Mouse (Mus musculus) gastrocnemius, postnatal 14 days (tissue): ENCODE data around the gene Zfp609. TPM values are rescaled to one million over a fixed set of nuclear protein-coding genes. Genes with fewer than 3 reads are reported as not detected.

ENCODE experiments used
- DNase-seq: peaks from one replicate; pipeline ENCODE4 v3.0.0; 2021; ENCODE audit warnings: mixed read lengths
- intact Hi-C: fragments of 180-260 bp; cut with DNase I; formaldehyde crosslinking; loops from one replicate; pipeline ENCODE4 v1.15.1; 2025; ENCODE audit warnings: low total_unique reads
- long read RNA-seq, 2 experiments: library from polyadenylated mRNA; stranded (forward); transcript quantifications; one replicate each; pipeline ENCODE4 v2.0.0; 2021
- total RNA-seq, 2 experiments: library from RNA; stranded (reverse); gene quantifications; 2 replicates each; pipeline ENCODE4 v1.2.3; 2021

Gene Zfp609
- total RNA-seq: 10 to 100 TPM; 15.8 to 18.8 TPM
- long read RNA-seq, experiment 1, partial matches to known transcripts: 0 of 1 reads
- long read RNA-seq, experiment 1, other reads (novel, unspliced or antisense): 1 of 1 reads
- long read RNA-seq, experiment 2, partial matches to known transcripts: 1 of 2 reads
- long read RNA-seq, experiment 2, other reads (novel, unspliced or antisense): 1 of 2 reads

GRCm38 (mm10) chr9:65827344-65828015, at the start of gene Zfp609:
Gene Zfp609, minus strand, starts transcription at chr9:65827564.
- peak; percentile 92 for DNase-seq
- intact Hi-C loops: no loop called here

GRCm38 (mm10) chr9:65859656-65860055, 32.3 kb upstream of the Zfp609 start:
- intact Hi-C loops: no loop called here
- no peak for DNase-seq

GRCm38 (mm10) chr9:65850203-65850602, 22.8 kb upstream of the Zfp609 start:
- DNase-seq: no peak
- intact Hi-C loops: loop anchor here (5.0 kb wide), 1 partner anchor 243 kb away; no protein-coding TSS in a partner anchor

- intact Hi-C loops: no loop called here
- DNase-seq: peak; percentile 27
These were observed 20.8 kb upstream of the Zfp609 start for GRCm38 (mm10) chr9:65848154-65848553.

- intact Hi-C loops: no loop called here
- no peak for DNase-seq
These were observed 17.2 kb upstream of the Zfp609 start for GRCm38 (mm10) chr9:65844421-65845165.

- intact Hi-C loops: loop anchor here (10.0 kb wide), 1 partner anchor 145 kb away; no protein-coding TSS in a partner anchor
These were observed 12.5 kb upstream of the Zfp609 start for GRCm38 (mm10) chr9:65839841-65840240.

GRCm38 (mm10) chr9:65836916-65837315, 9.6 kb upstream of the Zfp609 start:
- DNase-seq: no peak
- intact Hi-C loops: loop anchor here (10.0 kb wide), 1 partner anchor 142 kb away; no protein-coding TSS in a partner anchor

More at GRCm38 (mm10) chr9:65839841-65840240, 12.5 kb upstream of the Zfp609 start:
- DNase-seq: no peak

GRCm38 (mm10) chr9:65834628-65835354, 7.4 kb upstream of the Zfp609 start:
- intact Hi-C loops: loop anchor here (10.0 kb wide), 1 partner anchor 140 kb away; no protein-coding TSS in a partner anchor
- no peak for DNase-seq

- DNase-seq: no peak
- intact Hi-C loops: loop anchor here (10.0 kb wide), 1 partner anchor 139 kb away; no protein-coding TSS in a partner anchor
These were observed 6.3 kb upstream of the Zfp609 start for GRCm38 (mm10) chr9:65833640-65834039.

GRCm38 (mm10) chr9:65833230-65833629, 5.9 kb upstream of the Zfp609 start:
- intact Hi-C loops: loop anchor here (10.0 kb wide), 1 partner anchor 138 kb away; no protein-coding TSS in a partner anchor
- DNase-seq: no peak

- intact Hi-C loops: loop anchor here (10.0 kb wide), 1 partner anchor 137 kb away; no protein-coding TSS in a partner anchor
- no peak for DNase-seq
These were observed 4.7 kb upstream of the Zfp609 start for GRCm38 (mm10) chr9:65832041-65832440.

- no peak for DNase-seq
- intact Hi-C loops: loop anchor here (10.0 kb wide), 1 partner anchor 136 kb away; no protein-coding TSS in a partner anchor
These were observed 3.8 kb upstream of the Zfp609 start for GRCm38 (mm10) chr9:65831164-65831563.

- no peak for DNase-seq
- intact Hi-C loops: loop anchor here (10.0 kb wide), 1 partner anchor 135 kb away; no protein-coding TSS in a partner anchor
These were observed 2.9 kb upstream of the Zfp609 start for GRCm38 (mm10) chr9:65830255-65830654.

- intact Hi-C loops: no loop called here
- DNase-seq: peak; percentile 41
These were observed 2.0 kb upstream of the Zfp609 start for GRCm38 (mm10) chr9:65829410-65829809.

GRCm38 (mm10) chr9:65828511-65828910, 1.1 kb upstream of the Zfp609 start:
- DNase-seq: no peak
- intact Hi-C loops: no loop called here

GRCm38 (mm10) chr9:65828016-65828403, 646 bp upstream of the Zfp609 start:
- intact Hi-C loops: no loop called here
- no peak for DNase-seq

GRCm38 (mm10) chr9:65826588-65827343, 598 bp downstream of the Zfp609 start:
- intact Hi-C loops: no loop called here
- peak; percentile 10 for DNase-seq

GRCm38 (mm10) chr9:65826226-65826587, 1.2 kb downstream of the Zfp609 start:
- intact Hi-C loops: no loop called here
- DNase-seq: no peak
